Mouse (Mus musculus) kidney, adult 2 months (tissue): Measurements from ENCODE around the gene Olfr1428. TPM values are rescaled to one million over a fixed set of nuclear protein-coding genes. Genes with fewer than 3 reads are reported as not detected.

ENCODE experiments used
- DNase-seq: peaks from one replicate; pipeline ENCODE4 v3.0.0; 2021
- H3K27ac ChIP-seq: fragments of 200-500 bp; 2 replicates; pipeline ENCODE4 v1.5.1; 2012; ENCODE audit warnings: low read depth, low read length, control low read depth, inconsistent platforms; ENCODE audit not compliant: insufficient read depth
- H3K27me3 ChIP-seq: fragments of 200-500 bp; replicated peaks from 2 replicates; pipeline ENCODE4 v1.6.1; 2012; ENCODE audit warnings: mild to moderate bottlenecking, moderate library complexity, low read length, inconsistent platforms; ENCODE audit not compliant: control insufficient read depth, insufficient read depth
- H3K36me3 ChIP-seq: fragments of 200-500 bp; 2 replicates; pipeline ENCODE4 v1.6.1; 2012; ENCODE audit warnings: mild to moderate bottlenecking, moderate library complexity, low read length, inconsistent platforms; ENCODE audit not compliant: control insufficient read depth, insufficient read depth
- H3K4me1 ChIP-seq: fragments of 200-500 bp; 2 replicates; pipeline ENCODE4 v1.6.1; 2011; ENCODE audit warnings: low read length; ENCODE audit not compliant: control insufficient read depth, insufficient read depth
- H3K4me3 ChIP-seq: fragments of 200-500 bp; 2 replicates; pipeline ENCODE4 v1.5.1; 2011; ENCODE audit warnings: mild to moderate bottlenecking, low read depth, low read length, control low read depth; ENCODE audit not compliant: insufficient read depth
- CTCF ChIP-seq: fragments of 200-500 bp; conservative IDR thresholded peaks from 2 replicates; pipeline ENCODE4 v1.5.1; 2011; ENCODE audit warnings: low read depth, mild to moderate bottlenecking, control low read depth, low read length, moderate library complexity, mixed read lengths; ENCODE audit not compliant: insufficient read depth, insufficient read length
- POLR2A ChIP-seq: fragments of 200-500 bp; IDR thresholded peaks from one replicate; pipeline ENCODE4 v1.6.1; 2011; ENCODE audit warnings: low read depth, low read length, control low read depth
- WGBS: fragments of 180-500 bp; shearing (Covaris S2); methylation state at CpG from one replicate; pipeline ENCODE4 v1.1.7; 2018; 5-methylcytosine and 5-hydroxymethylcytosine counted together
- polyA plus RNA-seq: library from polyadenylated mRNA; depleted of rRNA; stranded (reverse); fragments of >200 nt; gene quantifications from 2 replicates; pipeline ENCODE4 v1.2.3, GENCODE M21; 2012; rRNA removed

Gene Olfr1428
- polyA plus RNA-seq: not detected in 2 replicates

GRCm38 (mm10) chr19:12115797-12116196 is at the start of gene Olfr1428:
TSS of gene Olfr1428 (minus strand) at chr19:12115897.
- no peak for DNase-seq
- Histone ChIP-seq H3K27ac (no peak within 1 kb of the TSS), H3K36me3 (no peaks in the 10 kb centered on the region), H3K4me1 (no peaks in the 10 kb centered on the region), H3K4me3 (no peak within 1 kb of the TSS), H3K27me3 (no peaks in the 10 kb centered on the region)
- TF ChIP-seq CTCF (no peak), POLR2A (no peak)
- WGBS: 71% methylated on average over 1 of the region's 1 CpGs

DNA sequence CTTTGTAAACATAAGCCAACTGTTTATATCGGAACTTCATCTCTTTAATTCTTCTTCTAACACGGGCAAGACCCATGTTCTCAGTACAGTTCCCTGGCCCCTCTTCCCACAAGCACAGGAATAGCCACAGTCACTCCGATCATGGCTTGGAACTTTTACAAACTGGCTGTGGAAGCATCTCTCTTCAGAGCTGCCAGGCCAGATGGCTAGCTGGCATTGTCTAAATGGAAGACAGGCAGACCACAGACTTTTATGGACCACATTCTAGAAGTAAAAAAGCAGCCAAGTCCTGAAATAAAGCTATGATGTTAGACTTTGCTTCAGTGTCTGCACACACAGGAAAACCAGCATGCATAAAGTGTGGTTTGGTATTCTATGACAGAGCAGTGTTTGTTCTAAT is 29.8 kb upstream of the Olfr1428 start:
- Histone ChIP-seq H3K36me3 (no peaks in the 10 kb centered on the region), H3K4me1 (no peaks in the 10 kb centered on the region), H3K4me3 (no peak overlapping the region), H3K27ac (no peak overlapping the region), H3K27me3 (no peaks in the 10 kb centered on the region)
- no peak for DNase-seq
- WGBS: 90% methylated on average over 3 of the region's 3 CpGs
- TF ChIP-seq CTCF: no peak

DNA sequence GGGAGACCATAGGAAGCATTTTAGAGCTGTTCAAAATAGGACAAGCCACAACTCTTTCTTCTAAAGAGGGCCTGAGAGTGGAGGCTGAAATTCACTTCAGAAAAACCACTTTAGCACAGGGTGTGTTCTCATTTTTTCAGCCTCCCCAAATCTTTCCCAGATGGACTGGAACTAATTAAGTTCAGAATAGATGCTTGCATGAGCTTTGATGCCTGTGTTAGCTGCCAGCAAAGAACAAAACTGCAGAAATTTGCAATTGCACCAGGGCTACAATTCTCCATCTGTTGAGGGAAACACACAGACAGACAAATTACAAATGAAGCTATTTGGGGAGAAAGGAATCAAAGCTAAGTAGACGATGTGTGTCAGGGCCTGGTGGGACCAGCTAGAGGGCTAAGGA is 27.7 kb upstream of the Olfr1428 start:
- WGBS: 67% methylated on average over 1 of the region's 1 CpGs
- no peak for DNase-seq
- H3K27ac ChIP-seq: no peak overlapping the region
- H3K36me3 ChIP-seq: no peaks in the 10 kb centered on the region
- H3K4me3 ChIP-seq: no peak overlapping the region
- TF ChIP-seq CTCF: no peak
- no peak for TF ChIP-seq POLR2A
- H3K27me3 ChIP-seq: no peaks in the 10 kb centered on the region
- no peaks in the 10 kb centered on the region for H3K4me1 ChIP-seq

GRCm38 (mm10) chr19:12134289-12134688 is 18.6 kb upstream of the Olfr1428 start:
- Histone ChIP-seq H3K4me3 (no peak overlapping the region), H3K27me3 (no peaks in the 10 kb centered on the region), H3K27ac (no peak overlapping the region), H3K36me3 (no peaks in the 10 kb centered on the region), H3K4me1 (no peaks in the 10 kb centered on the region)
- TF ChIP-seq POLR2A (no peak), CTCF (no peak)
- DNase-seq: peak; percentile 32
- 28% methylated on average over 2 of the region's 2 CpGs for WGBS

DNA sequence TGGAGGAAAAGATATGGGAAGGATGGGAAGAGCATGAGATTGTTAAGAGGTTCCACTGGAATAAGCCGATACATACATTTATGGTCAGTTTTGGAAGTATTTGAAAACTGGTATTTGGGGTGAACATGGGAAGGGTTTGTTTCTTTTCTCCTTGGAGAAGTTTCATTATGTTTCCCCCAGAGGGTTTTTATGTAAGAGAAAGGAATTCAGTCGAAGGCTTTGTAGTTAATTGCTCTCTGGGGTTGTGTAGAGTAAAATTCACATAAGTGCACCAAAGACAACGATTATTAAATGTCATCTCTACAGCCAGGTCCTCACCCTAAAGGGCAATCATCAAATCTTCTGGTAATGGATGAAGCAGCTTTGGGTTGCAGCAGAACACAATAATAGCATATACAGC is 7.4 kb upstream of the Olfr1428 start, which contains the start of gene Olfr76:
TSS of gene Olfr76 (minus strand) at position 101 of the 400 bp plus-strand sequence.
- no peak within 1 kb of the TSS for H3K4me3 ChIP-seq
- no peaks in the 10 kb centered on the region for H3K36me3 ChIP-seq
- WGBS: 69% methylated on average over 3 of the region's 3 CpGs
- H3K27ac ChIP-seq: no peak within 1 kb of the TSS
- H3K4me1 ChIP-seq: no peaks in the 10 kb centered on the region
- TF ChIP-seq POLR2A: no peak
- DNase-seq: no peak
- no peaks in the 10 kb centered on the region for H3K27me3 ChIP-seq

DNA sequence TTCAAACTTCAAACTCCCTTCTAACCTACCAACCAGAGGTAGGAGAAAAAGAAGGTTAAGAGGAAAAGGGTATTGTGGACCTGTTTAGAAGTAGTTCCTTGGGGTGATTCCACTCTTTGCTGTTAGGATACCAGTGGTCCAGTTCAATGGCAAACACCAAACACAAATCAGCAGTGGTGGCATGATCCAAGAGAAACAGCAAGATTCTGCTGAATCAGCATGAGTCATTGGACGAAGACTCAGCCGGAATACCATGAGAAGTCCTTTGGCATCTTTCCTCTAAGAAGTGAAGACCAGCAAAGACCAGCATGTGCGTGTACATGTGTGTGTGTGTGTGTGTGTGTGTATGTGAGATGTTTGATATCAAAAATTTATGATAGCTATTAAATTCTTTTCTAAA is 767 bp upstream of the Olfr1428 start:
- no peak for TF ChIP-seq POLR2A
- no peak for TF ChIP-seq CTCF
- H3K36me3 ChIP-seq: no peaks in the 10 kb centered on the region
- no peaks in the 10 kb centered on the region for H3K4me1 ChIP-seq
- WGBS: 84% methylated on average over 3 of the region's 3 CpGs
- no peaks in the 10 kb centered on the region for H3K27me3 ChIP-seq
- H3K27ac ChIP-seq: no peak overlapping the region
- no peak for DNase-seq
- H3K4me3 ChIP-seq: no peak overlapping the region

GRCm38 (mm10) chr19:12113807-12114206 is 1.9 kb downstream of the Olfr1428 start:
- H3K27ac ChIP-seq: no peak overlapping the region
- no peaks in the 10 kb centered on the region for H3K36me3 ChIP-seq
- no peak for DNase-seq
- H3K4me3 ChIP-seq: no peak overlapping the region
- TF ChIP-seq POLR2A (no peak), CTCF (no peak)
- no peaks in the 10 kb centered on the region for H3K27me3 ChIP-seq
- H3K4me1 ChIP-seq: no peaks in the 10 kb centered on the region
- WGBS: 59% methylated on average over 1 of the region's 1 CpGs

- Histone ChIP-seq H3K4me3 (no peak overlapping the region), H3K27ac (no peak overlapping the region), H3K36me3 (no peaks in the 10 kb centered on the region), H3K4me1 (no peaks in the 10 kb centered on the region), H3K27me3 (no peaks in the 10 kb centered on the region)
- TF ChIP-seq POLR2A: no peak
- no peak for TF ChIP-seq CTCF
- 50% methylated on average over 1 of the region's 1 CpGs for WGBS
- no peak for DNase-seq
Observed at GRCm38 (mm10) chr19:12104541-12104940, 11.2 kb downstream of the Olfr1428 start.
